Mouse (Mus musculus) liver, adult 2 months (tissue): ENCODE data around the gene Ppp1r9a. TPM values are rescaled to one million over a fixed set of nuclear protein-coding genes. Genes with fewer than 3 reads are reported as not detected.

Experiments
- DNase-seq: peaks from one replicate; pipeline ENCODE4 v3.0.0-alpha.2; 2011; ENCODE audit warnings: low read depth, low spot score; ENCODE audit errors: extremely low read depth
- H3K27ac ChIP-seq: fragments of 200-500 bp; replicated peaks from 2 replicates; pipeline ENCODE4 v1.5.1; 2012; ENCODE audit warnings: low read depth, mild to moderate bottlenecking, control low read depth, inconsistent platforms, low read length; ENCODE audit not compliant: insufficient read depth
- H3K27me3 ChIP-seq: fragments of 200-500 bp; 2 replicates; pipeline ENCODE4 v1.6.1; 2012; ENCODE audit warnings: mild to moderate bottlenecking, moderate library complexity, low read length, inconsistent platforms; ENCODE audit not compliant: control insufficient read depth, insufficient read depth
- H3K36me3 ChIP-seq: fragments of 200-500 bp; 2 replicates; pipeline ENCODE4 v1.6.1; 2012; ENCODE audit warnings: low read length, inconsistent platforms; ENCODE audit not compliant: control insufficient read depth, insufficient read depth
- H3K4me1 ChIP-seq: fragments of 200-500 bp; 2 replicates; pipeline ENCODE4 v1.6.1; 2011; ENCODE audit warnings: low read length; ENCODE audit not compliant: control insufficient read depth, insufficient read depth
- H3K4me3 ChIP-seq: fragments of 200-500 bp; 2 replicates; pipeline ENCODE4 v1.5.1; 2011; ENCODE audit warnings: low read depth, mild to moderate bottlenecking, control low read depth, low read length, moderate library complexity; ENCODE audit not compliant: insufficient read depth
- H3K79me2 ChIP-seq: fragments of 200-500 bp; 2 replicates; pipeline ENCODE4 v1.6.1; 2012; ENCODE audit warnings: inconsistent platforms, mild to moderate bottlenecking, low read length, moderate library complexity; ENCODE audit not compliant: control insufficient read depth, insufficient read depth
- H3K9ac ChIP-seq: fragments of 200-500 bp; 2 replicates; pipeline ENCODE4 v1.6.1; 2012; ENCODE audit warnings: low read depth, mild to moderate bottlenecking, control low read depth, inconsistent platforms, low read length
- CTCF ChIP-seq: fragments of 200-500 bp; IDR thresholded peaks from 2 replicates; pipeline ENCODE4 v1.5.1; 2011; ENCODE audit warnings: low read depth, low read length, control low read depth
- POLR2A ChIP-seq: fragments of 200-500 bp; IDR thresholded peaks from 2 replicates; pipeline ENCODE4 v1.6.1; 2011; ENCODE audit warnings: low read length, control low read depth; ENCODE audit not compliant: insufficient read depth; ENCODE audit errors: extremely low read depth
- WGBS: fragments of 180-500 bp; shearing (Covaris S2); methylation state at CpG from one replicate; pipeline ENCODE4 v1.1.7; 2018; 5-methylcytosine and 5-hydroxymethylcytosine counted together
- polyA plus RNA-seq: library from polyadenylated mRNA; depleted of rRNA; stranded (reverse); fragments of >200 nt; gene quantifications from 2 replicates; pipeline ENCODE4 v1.2.3, GENCODE M21; 2012
- total RNA-seq: library from RNA; depleted of rRNA; stranded (reverse); fragments of >200 nt; gene quantifications from 2 replicates; pipeline ENCODE4 v1.2.3, GENCODE M21; 2014

Gene Ppp1r9a
- total and polyA plus RNA-seq, 2 experiments = 0.75 to 3.0 TPM

DNA sequence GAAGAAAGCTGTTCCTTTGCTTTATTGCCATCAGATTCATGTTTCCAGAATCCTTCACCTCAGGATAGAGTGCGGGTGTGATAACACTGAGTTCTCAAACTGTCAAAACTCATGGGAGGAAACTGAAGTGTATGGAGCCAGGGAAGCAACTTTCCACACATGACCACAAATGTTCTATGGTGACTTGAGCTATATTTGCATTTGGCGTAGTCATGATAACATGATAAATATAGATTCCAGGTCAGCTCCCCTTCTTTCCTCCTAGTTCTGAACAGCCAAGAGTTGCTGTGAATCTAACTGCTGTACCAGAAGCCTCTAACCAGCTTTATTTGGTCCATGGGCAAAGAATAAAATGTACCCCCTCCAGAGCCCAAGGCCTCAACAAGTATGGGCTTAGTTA lies 249.5 kb downstream of the Ppp1r9a start:
- no peak overlapping the region for H3K4me3 ChIP-seq
- no peaks in the 10 kb centered on the region for H3K79me2 ChIP-seq
- H3K9ac ChIP-seq = no peak overlapping the region
- H3K27me3 ChIP-seq = no peaks in the 10 kb centered on the region
- no peaks in the 10 kb centered on the region for H3K4me1 ChIP-seq
- WGBS = 96% methylated on average over 2 of the region's 2 CpGs
- no peak overlapping the region for H3K27ac ChIP-seq
- no peak for TF ChIP-seq CTCF
- TF ChIP-seq POLR2A = no peak
- no peaks in the 10 kb centered on the region for H3K36me3 ChIP-seq
- no peak for DNase-seq

DNA sequence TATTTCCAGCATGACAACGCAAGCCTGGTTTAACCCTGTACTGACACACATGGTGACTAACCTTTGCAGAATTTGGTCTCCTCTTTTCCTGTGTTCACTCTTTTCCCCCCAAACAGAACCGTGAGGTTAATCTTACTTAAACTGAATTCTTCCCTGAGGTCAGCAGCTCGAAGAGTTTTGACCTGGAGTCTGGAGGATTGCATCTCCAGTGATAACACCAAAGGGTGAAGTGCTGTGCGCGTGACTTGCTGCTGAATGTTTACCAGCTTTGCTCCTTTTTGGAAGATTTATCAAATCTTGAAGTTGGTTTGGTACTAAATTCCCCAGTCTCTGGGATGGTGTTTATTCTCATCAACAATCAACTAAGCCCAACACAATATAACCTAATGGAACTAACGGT lies 252.1 kb downstream of the Ppp1r9a start:
- TF ChIP-seq POLR2A (no peak), CTCF (no peak)
- no peaks in the 10 kb centered on the region for H3K4me1 ChIP-seq
- no peak overlapping the region for H3K9ac ChIP-seq

DNA sequence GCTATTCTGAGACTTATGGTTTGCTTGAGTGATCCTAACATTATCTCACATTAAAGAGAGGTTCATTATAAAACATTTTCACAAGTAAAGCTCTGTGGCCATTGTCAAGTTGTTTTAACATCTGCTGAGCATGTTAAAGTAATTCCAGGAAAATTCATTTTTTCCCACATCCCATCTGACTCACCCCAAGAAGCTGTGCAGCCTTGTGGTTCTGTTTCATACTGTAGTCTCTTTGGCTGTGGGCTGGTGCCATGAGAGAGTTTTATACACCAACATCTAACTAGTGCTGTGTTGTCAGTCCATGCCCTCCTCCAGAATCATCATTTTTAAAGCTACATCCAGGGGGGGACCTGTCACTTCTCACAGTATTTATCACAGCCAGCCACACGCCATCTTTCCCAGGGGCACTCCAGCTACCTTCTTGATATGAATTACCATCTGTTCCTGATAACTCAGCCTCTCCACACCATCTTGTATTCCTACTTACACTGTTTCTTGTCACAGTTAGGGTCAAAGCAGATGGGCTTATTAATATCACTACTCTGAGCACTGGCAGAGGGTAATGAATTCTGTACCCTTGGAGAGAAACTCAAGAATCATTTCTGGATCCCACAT lies 252.7 kb downstream of the Ppp1r9a start:
- Histone ChIP-seq H3K9ac (no peak overlapping the region), H3K27ac (no peak overlapping the region), H3K36me3 (no peaks in the 10 kb centered on the region), H3K4me1 (no peaks in the 10 kb centered on the region), H3K4me3 (no peak overlapping the region), H3K27me3 (no peaks in the 10 kb centered on the region), H3K79me2 (no peaks in the 10 kb centered on the region)
- 85% methylated on average over 1 of the region's 1 CpGs for WGBS
- TF ChIP-seq CTCF (no peak), POLR2A (no peak)
- no peak for DNase-seq

More for the DNA sequence above, 252.1 kb downstream of the Ppp1r9a start:
- no peaks in the 10 kb centered on the region for H3K79me2 ChIP-seq
- DNase-seq = no peak
- 91% methylated on average over 6 of the region's 6 CpGs for WGBS
- H3K27me3 ChIP-seq = no peaks in the 10 kb centered on the region
- no peak overlapping the region for H3K27ac ChIP-seq
- H3K36me3 ChIP-seq = no peaks in the 10 kb centered on the region
- H3K4me3 ChIP-seq = no peak overlapping the region

DNA sequence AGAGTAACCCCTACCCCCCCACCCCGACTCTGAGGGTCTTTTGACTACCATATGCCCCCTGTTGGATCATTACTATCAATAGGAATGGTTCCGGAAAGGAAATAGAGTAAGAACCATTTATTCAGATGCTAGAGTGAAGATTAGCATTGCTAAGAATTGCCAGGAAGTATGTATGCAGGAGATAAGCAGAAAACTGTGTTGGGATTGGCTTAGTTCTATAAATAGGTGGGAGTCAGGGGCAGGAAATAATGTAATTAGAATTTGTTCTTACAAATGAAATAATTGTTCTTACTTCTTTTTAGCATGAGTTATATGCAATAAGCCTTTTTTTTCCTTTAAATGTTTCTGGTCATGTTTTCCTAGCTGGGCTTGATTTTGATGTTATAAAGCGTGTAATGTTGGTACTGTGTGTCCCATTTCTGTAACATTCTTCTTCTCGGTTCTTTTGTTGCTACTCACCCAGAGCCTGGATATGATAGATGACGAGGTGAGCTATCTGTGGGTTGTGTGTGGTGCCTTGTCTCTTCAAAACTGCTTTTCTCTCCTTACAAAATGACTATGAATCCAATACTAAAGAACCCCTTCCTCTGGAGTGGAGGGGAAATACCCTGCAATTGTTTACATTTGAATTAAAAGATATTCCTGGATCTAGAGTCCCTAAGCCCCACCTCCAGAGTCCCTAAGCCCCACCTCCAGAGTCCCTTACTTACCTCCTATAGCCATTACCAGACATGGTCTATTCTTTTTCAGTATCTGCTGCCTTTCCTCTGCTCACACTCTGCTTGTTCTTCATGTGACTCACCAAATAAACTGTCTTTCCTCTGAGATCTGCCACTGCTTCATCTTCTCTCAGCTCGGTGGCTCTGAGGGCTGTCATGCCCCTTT lies 254.1 kb downstream of the Ppp1r9a start:
- H3K36me3 ChIP-seq = no peaks in the 10 kb centered on the region
- no peak for DNase-seq
- no peaks in the 10 kb centered on the region for H3K79me2 ChIP-seq
- H3K27ac ChIP-seq = no peak overlapping the region
- no peaks in the 10 kb centered on the region for H3K4me1 ChIP-seq
- TF ChIP-seq CTCF = no peak
- TF ChIP-seq POLR2A = no peak
- H3K4me3 ChIP-seq = no peak overlapping the region
- H3K27me3 ChIP-seq = no peaks in the 10 kb centered on the region
- WGBS = 78% methylated on average over 6 of the region's 6 CpGs
- no peak overlapping the region for H3K9ac ChIP-seq

DNA sequence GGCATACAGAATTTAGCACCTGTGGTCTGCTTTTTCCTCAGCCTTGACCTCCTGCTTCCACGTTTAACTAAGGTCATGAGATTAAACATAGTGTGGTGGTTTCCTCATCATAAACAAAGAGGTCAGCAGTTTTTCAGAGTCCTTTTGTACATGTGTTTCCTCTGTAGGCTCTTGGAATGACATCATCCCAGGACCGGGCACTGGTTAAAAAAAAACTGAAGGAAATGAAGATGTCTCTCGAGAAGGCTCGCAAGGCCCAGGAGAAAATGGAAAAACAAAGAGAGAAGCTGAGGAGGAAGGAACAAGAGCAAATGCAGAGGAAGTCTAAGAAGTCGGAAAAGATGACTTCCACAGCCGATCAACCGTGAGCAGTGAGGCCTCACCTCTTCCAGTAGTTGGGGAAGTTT lies 256.7 kb downstream of the Ppp1r9a start:
- no peaks in the 10 kb centered on the region; the same call in 1 of the 2 replicates for H3K36me3 ChIP-seq
- H3K79me2 ChIP-seq = no peaks in the 10 kb centered on the region
- no peak overlapping the region for H3K27ac ChIP-seq
- no peaks in the 10 kb centered on the region for H3K27me3 ChIP-seq
- TF ChIP-seq POLR2A (no peak), CTCF (no peak)
- H3K4me3 ChIP-seq = no peak overlapping the region
- no peaks in the 10 kb centered on the region for H3K4me1 ChIP-seq
- no peak overlapping the region for H3K9ac ChIP-seq
- WGBS = 59% methylated on average over 7 of the region's 7 CpGs
- DNase-seq = no peak

DNA sequence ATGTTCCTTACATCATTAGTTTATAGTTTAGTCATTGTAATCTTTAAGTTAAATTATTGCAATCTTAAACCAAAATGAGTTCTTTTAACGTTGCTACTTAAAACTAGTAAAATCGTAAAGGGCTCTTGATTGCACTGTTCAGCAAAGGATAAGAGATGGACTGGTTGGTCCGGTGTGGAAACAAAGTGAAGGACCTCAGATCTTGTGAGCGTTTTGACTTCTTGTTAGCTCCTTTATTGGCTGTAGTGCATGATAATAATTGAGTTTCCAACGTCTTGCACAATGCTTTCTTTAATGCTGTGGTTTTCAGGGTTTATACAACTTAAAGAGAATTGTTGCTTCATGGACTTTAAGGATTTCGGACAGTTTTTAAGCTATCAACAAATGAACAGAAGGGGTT lies 259.3 kb downstream of the Ppp1r9a start:
- Histone ChIP-seq H3K79me2 (no peaks in the 10 kb centered on the region), H3K9ac (no peak overlapping the region), H3K27ac (no peak overlapping the region), H3K36me3 (peaks cover 5% of the 10 kb centered on the region), H3K4me3 (no peak overlapping the region), H3K4me1 (peaks cover 2% of the 10 kb centered on the region), H3K27me3 (no peaks in the 10 kb centered on the region)
- TF ChIP-seq CTCF (no peak), POLR2A (no peak)
- WGBS = 75% methylated on average over 6 of the region's 6 CpGs
- DNase-seq = no peak
